Mouse (Mus musculus): ENCODE measurements around the gene Insm2. TPM values are rescaled to one million over a fixed set of nuclear protein-coding genes. Genes with fewer than 3 reads are reported as not detected.
"Not testable (repeated sequence)": the region's sequence is repeated elsewhere in the genome, so short reads cannot be mapped to it uniquely, and the experiment has no call there.

The Insm2 gene
- polyA plus RNA-seq (2012; fragmentation: generic; extraction: Trizol), result not detected
- long read RNA-seq, experiment 1, result 0 reads
- long read RNA-seq, experiment 2, result 0 reads

DNA sequence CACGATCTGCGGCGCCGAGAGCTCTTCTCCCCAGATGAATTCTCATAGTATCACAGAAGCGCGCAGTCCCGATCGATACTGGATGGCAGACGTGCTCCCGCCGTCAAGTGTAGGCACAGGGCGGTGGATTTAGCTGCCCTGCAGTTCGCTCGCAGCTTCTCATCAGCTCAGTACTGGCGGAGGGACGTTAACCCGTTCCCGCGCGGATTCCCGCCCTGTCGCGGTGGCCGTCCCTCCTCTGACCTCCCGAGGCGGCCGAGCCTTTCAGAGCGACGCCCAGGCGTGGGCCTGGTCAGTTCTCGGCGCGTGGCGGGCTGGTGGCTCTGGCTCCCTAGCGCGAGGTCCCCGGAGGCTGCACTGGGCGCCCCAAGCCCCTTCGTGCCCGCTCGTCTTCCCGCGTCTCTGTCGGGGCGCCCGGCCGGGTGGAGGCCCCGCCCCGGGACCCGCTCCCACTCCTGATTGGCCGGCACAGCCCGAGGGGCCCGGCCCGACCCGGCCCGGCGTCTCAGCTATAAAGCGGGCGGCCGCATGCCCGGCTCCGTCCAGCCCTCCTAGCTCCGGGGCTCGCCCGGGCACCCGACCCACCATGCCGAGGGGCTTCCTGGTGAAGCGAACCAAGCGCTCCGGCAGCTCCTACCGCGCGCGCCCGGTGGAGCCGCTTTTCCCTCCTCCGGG lies at the start of gene Insm2:
Gene Insm2 (plus strand): TSS at position 541 of the 675 bp plus-strand sequence.
- no peaks in the 10 kb centered on the region for H3K79me3 ChIP-seq (ENCODE audit: low read depth)
- H3K79me2 ChIP-seq (ENCODE audit: control insufficient read depth, insufficient read depth), result no peaks in the 10 kb centered on the region
- TF ChIP-seq MYOD1 (IDR thresholded peaks at IDR 0.05; ENCODE audit: control insufficient read depth, insufficient read length, low read depth), result no peak
- no peak for TF ChIP-seq CTCF (IDR thresholded peaks at IDR 0.05; ENCODE audit: control insufficient read depth, insufficient read depth, insufficient read length)
- TF ChIP-seq MAX (IDR thresholded peaks at IDR 0.05), result no peak
- TF ChIP-seq MYOG (IDR thresholded peaks at IDR 0.05; ENCODE audit: control insufficient read depth, extremely low read depth, insufficient read length), result no peak
- TF ChIP-seq USF1 (IDR thresholded peaks at IDR 0.05; ENCODE audit: low read depth), result no peak
- TF ChIP-seq FOSL1 (IDR thresholded peaks at IDR 0.05; ENCODE audit: insufficient read depth, low read length, poor library complexity, severe bottlenecking), result no peak
- no peak within 1 kb of the TSS for H3K4me3 ChIP-seq (ENCODE audit: insufficient read depth, poor library complexity, severe bottlenecking)
- no peak within 1 kb of the TSS for H3ac ChIP-seq (ENCODE audit: control insufficient read depth, insufficient read length, low read depth)
- peaks cover 6% of the 10 kb centered on the region for H3K27me3 ChIP-seq (ENCODE audit: control insufficient read depth, insufficient read depth, insufficient read length)
- H3K36me3 ChIP-seq (ENCODE audit: control insufficient read depth, insufficient read depth), result no peaks in the 10 kb centered on the region

GRCm38 (mm10) chr12:55554901-55555300 lies 44.3 kb upstream of the Insm2 start:
- H3K4me3 ChIP-seq (ENCODE audit: insufficient read depth, poor library complexity, severe bottlenecking); H3K36me3 ChIP-seq (ENCODE audit: control insufficient read depth, insufficient read depth); H3K79me3 ChIP-seq (ENCODE audit: low read depth); H3K27me3 ChIP-seq (ENCODE audit: control insufficient read depth, insufficient read depth, insufficient read length); H3ac ChIP-seq (ENCODE audit: control insufficient read depth, insufficient read length, low read depth); H3K79me2 ChIP-seq (ENCODE audit: control insufficient read depth, insufficient read depth): not testable (repeated sequence)

DNA sequence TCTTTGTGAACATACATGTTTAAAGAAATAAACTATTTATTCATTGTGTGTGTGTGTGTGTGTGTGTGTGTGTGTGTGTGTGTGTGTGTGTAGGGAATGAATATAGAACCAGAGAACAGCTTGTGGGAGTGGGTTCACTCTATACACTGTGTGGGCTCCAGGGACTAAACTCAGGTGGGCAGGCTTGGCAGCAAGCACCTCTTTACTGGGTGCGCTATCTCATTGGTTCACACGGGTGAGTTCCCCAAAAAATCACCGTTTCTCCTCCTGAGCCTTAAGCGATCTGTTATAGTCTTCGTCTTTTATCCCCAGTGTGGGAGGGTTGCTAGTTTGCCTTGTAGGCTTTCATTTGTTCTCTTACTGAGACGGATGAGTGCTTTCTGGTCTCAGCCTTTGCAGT lies 41.4 kb upstream of the Insm2 start:
- Histone ChIP-seq H3K79me2 (ENCODE audit: control insufficient read depth, insufficient read depth) (no peaks in the 10 kb centered on the region), H3K4me3 (ENCODE audit: insufficient read depth, poor library complexity, severe bottlenecking) (no peak overlapping the region), H3ac (ENCODE audit: control insufficient read depth, insufficient read length, low read depth) (no peak overlapping the region), H3K79me3 (ENCODE audit: low read depth) (no peaks in the 10 kb centered on the region), H3K27me3 (ENCODE audit: control insufficient read depth, insufficient read depth, insufficient read length) (no peaks in the 10 kb centered on the region), H3K36me3 (ENCODE audit: control insufficient read depth, insufficient read depth) (no peaks in the 10 kb centered on the region)
- TF ChIP-seq MAX (IDR thresholded peaks at IDR 0.05) (no peak), MYOD1 (IDR thresholded peaks at IDR 0.05; ENCODE audit: control insufficient read depth, insufficient read length, low read depth) (no peak), USF1 (IDR thresholded peaks at IDR 0.05; ENCODE audit: low read depth) (no peak), CTCF (IDR thresholded peaks at IDR 0.05; ENCODE audit: control insufficient read depth, insufficient read depth, insufficient read length) (no peak), MYOG (IDR thresholded peaks at IDR 0.05; ENCODE audit: control insufficient read depth, extremely low read depth, insufficient read length) (no peak), CEBPB (IDR thresholded peaks at IDR 0.05; ENCODE audit: low read depth) (no peak), FOSL1 (IDR thresholded peaks at IDR 0.05; ENCODE audit: insufficient read depth, low read length, poor library complexity, severe bottlenecking) (no peak)

DNA sequence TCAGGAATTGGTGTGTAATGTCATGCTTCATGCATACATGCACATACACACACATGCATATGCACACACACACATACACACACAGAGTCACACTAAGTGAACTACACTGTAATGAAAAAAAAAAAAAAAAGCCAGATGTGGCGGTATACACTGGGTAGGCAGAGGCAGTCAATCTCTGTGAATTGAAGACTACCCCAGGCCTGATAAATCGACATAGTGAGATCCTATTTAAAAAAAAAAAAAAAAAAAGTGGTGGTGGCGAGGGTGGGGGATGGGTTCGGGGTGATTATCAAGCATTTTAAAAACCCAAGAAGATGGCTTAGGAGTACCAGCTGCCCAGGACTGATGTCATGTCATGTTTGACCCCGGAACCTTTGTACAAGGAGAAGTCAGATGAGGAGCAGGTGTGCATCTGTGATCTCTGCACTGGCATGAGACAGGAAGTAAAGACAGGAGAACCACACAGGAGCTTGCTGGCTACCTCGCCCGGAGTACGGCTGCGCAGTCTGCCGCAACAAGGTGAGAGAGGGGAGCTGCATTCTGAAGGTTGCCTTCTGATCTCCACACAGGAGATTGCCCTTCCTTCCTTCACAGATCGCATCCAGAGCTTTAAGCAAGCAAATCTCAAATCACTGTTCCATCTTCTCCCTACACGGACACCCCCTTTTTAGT lies 39.9 kb upstream of the Insm2 start:
- TF ChIP-seq USF1 (IDR thresholded peaks at IDR 0.05; ENCODE audit: low read depth) (no peak), MYOG (IDR thresholded peaks at IDR 0.05; ENCODE audit: control insufficient read depth, extremely low read depth, insufficient read length) (no peak), FOSL1 (IDR thresholded peaks at IDR 0.05; ENCODE audit: insufficient read depth, low read length, poor library complexity, severe bottlenecking) (no peak), CEBPB (IDR thresholded peaks at IDR 0.05; ENCODE audit: low read depth) (no peak), MAX (IDR thresholded peaks at IDR 0.05) (no peak), MYOD1 (IDR thresholded peaks at IDR 0.05; ENCODE audit: control insufficient read depth, insufficient read length, low read depth) (no peak), CTCF (IDR thresholded peaks at IDR 0.05; ENCODE audit: control insufficient read depth, insufficient read depth, insufficient read length) (no peak)

GRCm38 (mm10) chr12:55560025-55560690 lies 39.1 kb upstream of the Insm2 start:
- no peak overlapping the region for H3ac ChIP-seq (ENCODE audit: control insufficient read depth, insufficient read length, low read depth)
- H3K79me3 ChIP-seq (ENCODE audit: low read depth), result no peaks in the 10 kb centered on the region
- TF ChIP-seq CEBPB (IDR thresholded peaks at IDR 0.05; ENCODE audit: low read depth) (no peak), MYOG (IDR thresholded peaks at IDR 0.05; ENCODE audit: control insufficient read depth, extremely low read depth, insufficient read length) (no peak)
- H3K79me2 ChIP-seq (ENCODE audit: control insufficient read depth, insufficient read depth), result no peaks in the 10 kb centered on the region
- no peak overlapping the region for H3K4me3 ChIP-seq (ENCODE audit: insufficient read depth, poor library complexity, severe bottlenecking)
- no peaks in the 10 kb centered on the region for H3K27me3 ChIP-seq (ENCODE audit: control insufficient read depth, insufficient read depth, insufficient read length)
- H3K36me3 ChIP-seq (ENCODE audit: control insufficient read depth, insufficient read depth), result no peaks in the 10 kb centered on the region

More for the DNA sequence above, 39.9 kb upstream of the Insm2 start:
- Histone ChIP-seq H3K36me3 (ENCODE audit: control insufficient read depth, insufficient read depth) (no peaks in the 10 kb centered on the region), H3ac (ENCODE audit: control insufficient read depth, insufficient read length, low read depth) (no peak overlapping the region), H3K27me3 (ENCODE audit: control insufficient read depth, insufficient read depth, insufficient read length) (no peaks in the 10 kb centered on the region), H3K4me3 (ENCODE audit: insufficient read depth, poor library complexity, severe bottlenecking) (no peak overlapping the region), H3K79me3 (ENCODE audit: low read depth) (no peaks in the 10 kb centered on the region), H3K79me2 (ENCODE audit: control insufficient read depth, insufficient read depth) (no peaks in the 10 kb centered on the region)

DNA sequence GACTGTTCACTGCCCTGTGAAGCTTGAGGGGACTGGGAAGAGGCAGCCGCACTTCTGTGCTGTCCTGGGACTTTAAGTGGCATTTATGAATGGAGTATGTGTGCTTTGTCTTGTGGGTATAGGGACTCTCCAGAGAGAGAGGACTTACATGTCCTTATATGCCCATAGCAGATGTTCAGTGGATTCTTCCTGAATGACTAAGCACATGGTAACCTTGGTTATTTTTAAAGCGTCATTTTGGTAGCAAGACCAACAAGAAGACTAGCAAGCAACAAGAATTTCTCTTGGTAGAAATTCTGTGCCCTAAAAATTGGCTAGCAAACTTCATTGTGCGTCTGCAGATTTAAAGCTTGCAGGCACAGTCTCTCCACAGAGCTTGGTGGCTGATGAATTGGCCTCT lies 35.5 kb upstream of the Insm2 start:
- TF ChIP-seq CTCF (IDR thresholded peaks at IDR 0.05; ENCODE audit: control insufficient read depth, insufficient read depth, insufficient read length) (no peak), MYOD1 (IDR thresholded peaks at IDR 0.05; ENCODE audit: control insufficient read depth, insufficient read length, low read depth) (no peak), MYOG (IDR thresholded peaks at IDR 0.05; ENCODE audit: control insufficient read depth, extremely low read depth, insufficient read length) (no peak), USF1 (IDR thresholded peaks at IDR 0.05; ENCODE audit: low read depth) (no peak), CEBPB (IDR thresholded peaks at IDR 0.05; ENCODE audit: low read depth) (no peak)
- H3K27me3 ChIP-seq (ENCODE audit: control insufficient read depth, insufficient read depth, insufficient read length), result no peaks in the 10 kb centered on the region
- H3ac ChIP-seq (ENCODE audit: control insufficient read depth, insufficient read length, low read depth), result no peak overlapping the region
- H3K36me3 ChIP-seq (ENCODE audit: control insufficient read depth, insufficient read depth), result no peaks in the 10 kb centered on the region
- H3K79me2 ChIP-seq (ENCODE audit: control insufficient read depth, insufficient read depth), result no peaks in the 10 kb centered on the region
- no peak overlapping the region for H3K4me3 ChIP-seq (ENCODE audit: insufficient read depth, poor library complexity, severe bottlenecking)
- H3K79me3 ChIP-seq (ENCODE audit: low read depth), result no peaks in the 10 kb centered on the region
